Mouse (Mus musculus) layer of hippocampus, adult 2 months (tissue): ENCODE measurements around the gene Amt. TPM values are rescaled to one million over a fixed set of nuclear protein-coding genes. Genes with fewer than 3 reads are reported as not detected.
A peak's percentile ranks its signal among the peaks of the same experiment; 100 is the strongest.
"Not testable (repeated sequence)": the region's sequence is repeated elsewhere in the genome, so short reads cannot be mapped to it uniquely, and the experiment has no call there.

Experiments used
- DNase-seq, 2 experiments: peaks; one replicate each; pipeline ENCODE4 v3.0.0; 2022; ENCODE audit warnings: low spot score in 2 of 2
- H3K27ac ChIP-seq: fragments of 200-600 bp; 2 replicates; pipeline ENCODE4 v1.8.1; 2022
- H3K4me3 ChIP-seq: fragments of 200-600 bp; 2 replicates; pipeline ENCODE4 v1.8.1; 2022; ENCODE audit warnings: mild to moderate bottlenecking
- CTCF ChIP-seq: fragments of 200-600 bp; conservative IDR thresholded peaks from 2 replicates; pipeline ENCODE4 v1.8.1; 2022; ENCODE audit warnings: antibody characterized with exemption, mild to moderate bottlenecking, moderate library complexity
- long read RNA-seq, 2 experiments: library from polyadenylated mRNA; stranded (forward); transcript quantifications; one replicate each; pipeline ENCODE4 v2.0.0; 2021; ENCODE audit warnings: borderline mapping rate in 2 of 2
- total RNA-seq, 2 experiments: library from RNA; stranded (reverse); gene quantifications; 2 replicates each; pipeline ENCODE4 v1.2.3; 2021

Gene Amt
- 10 to 100 TPM; 32.9 to 34.4 TPM for total RNA-seq
- long read RNA-seq, experiment 1, partial matches to known transcripts: 0 of 3 reads
- long read RNA-seq, experiment 1, other reads (novel, unspliced or antisense): 0 of 3 reads
- long read RNA-seq, experiment 2, partial matches to known transcripts: 0 of 4 reads
- long read RNA-seq, experiment 2, other reads (novel, unspliced or antisense): 3 of 4 reads

DNA sequence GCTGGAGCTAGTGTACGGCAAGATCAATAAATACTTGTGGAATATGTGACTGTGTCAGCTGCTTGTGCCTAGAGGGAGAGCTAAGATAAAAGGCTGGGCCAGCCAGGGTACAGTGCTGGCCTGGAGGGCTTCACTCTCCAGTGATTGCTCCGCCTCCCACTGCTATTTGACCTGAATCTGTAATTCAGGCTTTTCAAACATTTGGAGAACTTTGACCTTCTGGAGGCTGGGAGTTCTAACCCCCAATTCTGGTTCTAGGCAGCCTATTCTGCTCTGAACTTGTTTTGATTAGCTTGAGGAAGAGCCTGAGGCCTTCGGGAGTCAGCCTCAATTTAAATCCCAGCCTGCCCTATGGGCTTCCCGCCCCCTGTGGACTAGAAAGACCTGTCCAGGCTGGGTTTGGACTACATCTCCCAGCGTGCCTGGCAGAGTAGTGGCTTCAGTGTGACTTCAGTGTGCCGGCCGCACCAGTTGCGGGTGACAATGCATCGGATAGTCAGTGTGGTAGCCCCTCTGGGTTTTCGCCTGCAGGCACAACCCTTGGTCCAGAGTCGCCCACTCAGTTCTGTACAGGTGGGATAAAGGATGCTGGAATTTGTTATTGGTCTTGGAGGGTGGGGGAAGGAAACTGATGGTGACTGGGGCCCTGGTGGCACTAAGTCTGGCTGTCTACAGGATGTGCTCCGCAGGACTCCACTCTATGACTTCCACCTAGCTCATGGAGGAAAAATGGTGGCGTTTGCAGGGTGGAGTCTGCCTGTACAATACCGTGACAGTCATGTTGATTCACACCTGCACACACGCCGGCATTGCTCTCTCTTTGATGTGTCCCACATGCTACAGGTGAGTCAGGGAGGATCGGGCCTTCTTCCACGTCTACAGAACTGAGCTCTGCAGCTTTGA is at the start of gene Amt:
TSS of gene Amt (plus strand) at position 401 of the 903 bp plus-strand sequence.
- peak within 1 kb of the TSS; percentile 49 for H3K4me3 ChIP-seq
- TF ChIP-seq CTCF: no peak
- peak within 1 kb of the TSS; percentile 77 for H3K27ac ChIP-seq
- no peak for DNase-seq

DNA sequence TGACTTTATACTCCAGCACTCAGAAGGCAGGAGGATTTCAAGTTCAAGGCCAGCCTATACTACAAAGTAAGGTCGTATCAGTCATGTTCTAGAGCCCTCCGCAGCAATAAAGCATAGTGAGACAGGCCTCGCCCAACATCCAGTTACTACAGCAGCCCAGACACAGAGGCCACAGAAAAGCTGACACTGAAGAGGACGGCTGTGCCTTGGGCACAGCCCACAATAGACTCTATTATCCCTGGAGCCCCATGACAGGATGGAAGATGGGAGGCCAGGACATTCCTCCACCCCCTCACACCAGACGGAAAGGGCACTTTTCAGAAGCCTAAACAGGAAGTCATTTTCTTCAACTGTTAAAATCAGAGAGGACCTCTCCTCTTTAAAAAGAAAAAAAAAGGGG is 47.7 kb upstream of the Amt start:
- Histone ChIP-seq H3K4me3 (no peak overlapping the region), H3K27ac (no peak overlapping the region)
- TF ChIP-seq CTCF: no peak
- DNase-seq: no peak

DNA sequence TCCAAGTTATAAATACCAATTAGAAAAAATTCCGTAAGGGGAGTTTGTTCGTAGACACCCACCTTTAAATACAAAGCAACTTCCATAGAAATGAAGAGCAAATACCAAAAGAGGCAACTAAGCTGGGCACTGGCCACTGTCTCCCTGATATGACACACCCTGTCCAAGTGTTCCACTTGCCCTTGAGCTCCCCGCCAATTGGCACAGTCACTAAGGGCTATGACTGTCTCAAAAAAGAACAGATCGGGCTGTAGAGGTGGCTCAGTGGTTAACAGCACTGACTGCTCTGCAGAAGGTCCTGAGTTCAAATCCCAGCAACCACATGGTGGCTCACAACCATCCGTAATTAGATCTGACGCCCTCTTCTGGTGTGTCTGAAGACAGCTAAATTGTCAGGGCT is 44.8 kb upstream of the Amt start:
- no peak overlapping the region for H3K27ac ChIP-seq
- no peak; the same call in 1 of the 2 replicates for TF ChIP-seq CTCF
- H3K4me3 ChIP-seq: no peak overlapping the region
- DNase-seq: no peak

DNA sequence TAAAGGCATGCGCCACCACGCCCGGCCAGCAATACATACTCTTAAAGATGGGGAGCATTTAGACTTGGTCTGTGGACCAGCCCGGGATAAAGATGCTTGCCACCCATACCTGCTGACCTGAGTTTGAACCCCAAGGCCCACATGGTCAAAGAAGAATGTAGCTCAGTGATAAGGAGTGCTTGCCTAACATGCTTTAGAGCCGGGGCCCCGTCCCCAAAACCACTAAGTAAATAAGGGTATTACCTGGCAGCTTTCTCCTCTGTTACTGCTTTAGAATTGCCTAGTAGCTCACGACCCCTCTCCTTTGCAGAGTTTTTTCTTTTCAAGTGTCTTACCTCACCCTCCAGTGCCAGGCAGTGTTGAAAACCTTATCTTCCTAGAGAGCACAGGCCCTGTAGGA is 43.9 kb upstream of the Amt start:
- TF ChIP-seq CTCF: no peak
- Histone ChIP-seq H3K4me3 (no peak overlapping the region), H3K27ac (no peak overlapping the region)
- no peak for DNase-seq

DNA sequence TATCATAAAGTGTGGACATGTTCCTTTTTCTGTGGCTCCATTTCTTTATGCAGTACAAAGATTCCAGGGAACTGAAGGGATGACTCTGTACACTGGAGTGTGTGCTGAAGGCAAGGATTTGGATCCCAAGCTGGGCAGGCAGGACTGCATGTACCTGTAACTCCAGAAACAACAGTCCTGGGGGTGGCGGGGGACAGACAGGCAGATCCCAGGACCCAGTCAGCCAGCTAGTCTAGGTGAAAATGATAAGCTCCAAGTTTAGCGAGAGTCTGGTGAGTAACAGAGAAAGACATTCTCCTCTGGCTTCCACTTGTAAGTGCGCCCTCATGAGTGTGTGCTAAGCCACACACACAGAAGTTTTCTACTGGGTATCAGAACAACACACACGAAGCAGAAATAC is 36.1 kb upstream of the Amt start:
- no peak for DNase-seq
- H3K4me3 ChIP-seq: no peak overlapping the region
- no peak for TF ChIP-seq CTCF
- H3K27ac ChIP-seq: no peak overlapping the region

DNA sequence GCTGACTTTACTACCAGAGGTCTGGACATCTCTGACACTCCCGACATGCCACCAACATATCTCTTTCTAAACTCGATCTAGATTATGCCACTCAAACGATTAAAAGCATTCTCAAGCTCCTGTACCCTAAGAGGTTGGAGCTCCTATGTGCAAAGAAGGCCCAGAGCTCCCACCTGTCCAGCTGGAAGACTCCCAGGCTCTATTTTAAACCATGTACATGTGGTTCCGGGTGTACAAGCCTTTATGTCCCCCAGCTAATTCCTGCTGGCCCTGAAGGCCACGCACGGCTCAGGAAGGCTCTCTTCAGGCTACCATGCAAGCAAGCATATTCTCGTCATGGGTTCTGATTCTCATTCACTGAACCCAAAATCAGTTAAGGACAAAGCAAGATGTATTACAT is 34.8 kb upstream of the Amt start:
- no peak for TF ChIP-seq CTCF
- Histone ChIP-seq H3K27ac (no peak overlapping the region), H3K4me3 (peak overlapping the region; percentile 93)
- no peak for DNase-seq

- Histone ChIP-seq H3K4me3 (peak overlapping the region; percentile 93), H3K27ac (peak overlapping the region; percentile 96)
- DNase-seq: no peak
- no peak for TF ChIP-seq CTCF
These were observed 34.1 kb upstream of the Amt start for GRCm38 (mm10) chr9:108262494-108263049.

DNA sequence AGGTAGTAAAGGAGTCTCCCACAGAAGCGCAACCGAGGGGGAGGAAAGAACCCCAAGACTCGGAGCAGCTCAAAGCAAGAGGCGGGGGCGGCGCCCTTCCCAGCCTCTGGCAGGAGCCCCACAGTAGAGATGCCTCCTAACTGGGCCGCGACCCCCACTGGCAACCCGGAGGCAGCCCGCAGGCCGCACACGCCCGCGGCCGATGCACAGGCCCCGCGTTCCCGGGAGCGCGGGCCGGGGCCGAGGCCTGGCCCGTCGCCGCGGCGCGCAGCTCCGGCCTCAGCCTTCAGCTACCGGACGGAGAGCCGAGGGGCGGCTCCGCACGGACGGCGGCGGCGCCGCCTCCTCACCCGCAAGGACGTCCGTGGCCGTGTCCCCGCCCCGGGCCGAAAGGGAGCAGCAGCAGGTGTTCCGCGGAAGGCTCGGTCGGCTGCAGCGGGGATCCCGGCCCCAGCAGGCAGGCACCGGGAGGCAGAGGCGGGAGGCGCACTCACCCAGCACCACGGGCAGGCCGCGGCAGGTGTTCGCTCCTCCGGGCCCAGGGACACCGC is 33.4 kb upstream of the Amt start:
- DNase-seq: peak; percentile 23 to 25
- no peak for TF ChIP-seq CTCF
- H3K4me3 ChIP-seq: peak overlapping the region; percentile 93
- peak overlapping the region; percentile 96 for H3K27ac ChIP-seq

- DNase-seq: peak; percentile 97 to 99
These were observed 32.9 kb upstream of the Amt start, which contains the start of gene Dag1 for GRCm38 (mm10) chr9:108263690-108264190. Gene Dag1 (minus strand): TSS chr9:108263958.

GRCm38 (mm10) chr9:108264191-108264921 is 32.3 kb upstream of the Amt start:
- TF ChIP-seq CTCF: no peak
- Histone ChIP-seq H3K4me3 (peak overlapping the region; percentile 93), H3K27ac (peak overlapping the region; percentile 88)
- DNase-seq: no peak

More at GRCm38 (mm10) chr9:108263690-108264190, 32.9 kb upstream of the Amt start, which contains the start of gene Dag1:
- H3K27ac ChIP-seq: peak within 1 kb of the TSS; percentile 96
- H3K4me3 ChIP-seq: peak within 1 kb of the TSS; percentile 93
- TF ChIP-seq CTCF: no peak

DNA sequence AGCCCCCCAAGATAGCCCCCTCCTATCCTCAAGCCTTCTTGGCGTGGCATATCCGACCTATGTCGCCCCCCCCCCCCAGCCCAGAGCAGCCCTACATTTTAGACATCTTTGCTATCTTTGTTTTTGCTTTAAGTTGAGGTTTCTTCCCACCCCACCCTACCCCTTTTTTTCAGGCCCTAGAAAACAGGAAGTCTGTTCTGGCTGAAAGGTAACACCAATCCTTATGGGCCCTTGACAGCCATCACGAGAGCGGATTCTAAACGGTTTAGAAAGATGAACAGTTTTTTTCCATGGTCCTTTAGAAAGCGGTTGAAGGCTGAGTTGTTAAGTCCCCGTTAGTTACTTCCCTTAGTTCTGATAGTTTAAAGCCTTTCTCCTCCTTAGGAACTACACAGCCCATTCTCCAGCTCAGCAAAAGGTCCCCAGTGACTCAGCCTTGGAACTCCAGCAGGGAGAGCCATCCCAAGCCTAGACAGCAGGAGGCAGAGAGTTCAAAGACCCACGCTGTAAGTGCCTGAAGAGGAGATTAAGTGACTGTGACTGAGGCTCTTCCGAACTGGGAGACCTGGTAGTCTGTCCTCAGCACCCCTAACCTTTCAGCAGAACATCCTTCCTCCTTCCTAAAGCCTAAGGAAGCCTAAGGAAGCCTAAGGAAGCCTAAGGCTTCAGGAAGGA is 30.3 kb upstream of the Amt start:
- no peak overlapping the region for H3K27ac ChIP-seq
- H3K4me3 ChIP-seq: no peak overlapping the region
- TF ChIP-seq CTCF: no peak
- no peak for DNase-seq

GRCm38 (mm10) chr9:108267691-108268090 is 29.0 kb upstream of the Amt start:
- no peak for DNase-seq
- Histone ChIP-seq H3K27ac (no peak overlapping the region), H3K4me3 (no peak overlapping the region)
- TF ChIP-seq CTCF: no peak

- not testable (repeated sequence) for H3K27ac ChIP-seq, DNase-seq, H3K4me3 ChIP-seq
These were observed 28.0 kb upstream of the Amt start for GRCm38 (mm10) chr9:108268701-108269100.
